Mouse (Mus musculus) kidney, embryonic 15.5 days (tissue): Measurements from ENCODE around the gene Atg7. TPM values are rescaled to one million over a fixed set of nuclear protein-coding genes. Genes with fewer than 3 reads are reported as not detected.

Experiments
- ATAC-seq: fragments of 200-750 bp; cut with Nextera tagmentation; replicated peaks from 2 replicates; pipeline ENCODE4 v1.8.0; 2017; ENCODE audit warnings: moderate TSS enrichment; ENCODE audit not compliant: low FRiP score
- H3K27ac ChIP-seq: fragments of 300-500 bp; sonication (generic); 2 replicates; pipeline ENCODE4 v1.5.1; 2015; ENCODE audit warnings: mild to moderate bottlenecking, inconsistent platforms
- H3K27me3 ChIP-seq: fragments of 300-500 bp; sonication (generic); 2 replicates; pipeline ENCODE4 v1.6.1; 2015; ENCODE audit warnings: inconsistent platforms
- H3K36me3 ChIP-seq: fragments of 300-500 bp; sonication (generic); 2 replicates; pipeline ENCODE4 v1.6.1; 2015; ENCODE audit warnings: inconsistent platforms
- H3K4me1 ChIP-seq: fragments of 300-500 bp; sonication (generic); 2 replicates; pipeline ENCODE4 v1.6.1; 2015; ENCODE audit warnings: inconsistent platforms
- H3K4me2 ChIP-seq: fragments of 300-500 bp; sonication (generic); 2 replicates; pipeline ENCODE4 v1.6.1; 2015; ENCODE audit warnings: moderate library complexity, mild to moderate bottlenecking, inconsistent platforms
- H3K4me3 ChIP-seq: fragments of 300-500 bp; sonication (generic); replicated peaks from 2 replicates; pipeline ENCODE4 v1.5.1; 2015; ENCODE audit warnings: mild to moderate bottlenecking, inconsistent platforms
- H3K9ac ChIP-seq: fragments of 300-500 bp; sonication (generic); 2 replicates; pipeline ENCODE4 v1.6.1; 2015; ENCODE audit warnings: mild to moderate bottlenecking, inconsistent platforms
- H3K9me3 ChIP-seq: fragments of 300-500 bp; sonication (generic); replicated peaks from 2 replicates; pipeline ENCODE4 v1.6.1; 2016; ENCODE audit warnings: inconsistent platforms
- WGBS: fragments of 180-500 bp; shearing (Covaris S2); methylation state at CpG from one replicate; pipeline ENCODE4 v1.1.7; 2015; ENCODE audit warnings: mixed read lengths; 5-methylcytosine and 5-hydroxymethylcytosine counted together
- polyA plus RNA-seq: library from polyadenylated mRNA; unstranded; fragments of >200 nt; fragmentation: Nextera tagmentation; extraction: Ambion mirVana; gene quantifications from 2 replicates; pipeline ENCODE4 v1.2.1, GENCODE M21; 2015

The Atg7 gene
- polyA plus RNA-seq, 1 experiment from 2014 or later, result 23.4 TPM

- H3K9me3 ChIP-seq, result no peaks in the 10 kb centered on the region
- 62% methylated on average over 5 of the region's 5 CpGs for WGBS
- no peaks in the 10 kb centered on the region for H3K27me3 ChIP-seq
- H3K4me1 ChIP-seq, result peaks cover 31% of the 10 kb centered on the region
- no peak overlapping the region for H3K4me3 ChIP-seq
- no peak overlapping the region for H3K9ac ChIP-seq
- no peak for ATAC-seq
- 0 out of 2 replicates have a peak overlapping the region, but pooled peaks have one; percentile 32 for H3K27ac ChIP-seq
- no peaks in the 10 kb centered on the region for H3K36me3 ChIP-seq
- no peak overlapping the region for H3K4me2 ChIP-seq
Observed at GRCm38 (mm10) chr6:114719100-114719499, 76.2 kb downstream of the Atg7 start.

GRCm38 (mm10) chr6:114719665-114720064 is 76.8 kb downstream of the Atg7 start:
- Histone ChIP-seq H3K4me3 (no peak overlapping the region), H3K9ac (no peak overlapping the region), H3K4me1 (peaks cover 33% of the 10 kb centered on the region), H3K4me2 (no peak overlapping the region), H3K27ac (no peak overlapping the region), H3K9me3 (no peaks in the 10 kb centered on the region), H3K27me3 (no peaks in the 10 kb centered on the region), H3K36me3 (no peaks in the 10 kb centered on the region)
- 61% methylated on average over 8 of the region's 8 CpGs for WGBS
- ATAC-seq, result no peak

GRCm38 (mm10) chr6:114722046-114722445 is 79.1 kb downstream of the Atg7 start:
- Histone ChIP-seq H3K27me3 (no peaks in the 10 kb centered on the region), H3K36me3 (no peaks in the 10 kb centered on the region), H3K4me2 (no peak overlapping the region), H3K4me1 (peaks cover 46% of the 10 kb centered on the region), H3K9ac (no peak overlapping the region), H3K9me3 (no peaks in the 10 kb centered on the region), H3K27ac (no peak overlapping the region), H3K4me3 (no peak overlapping the region)
- WGBS, result 91% methylated on average over 5 of the region's 5 CpGs
- ATAC-seq, result no peak

GRCm38 (mm10) chr6:114723925-114724324 is 81.0 kb downstream of the Atg7 start:
- WGBS, result 20% methylated on average over 9 of the region's 9 CpGs
- Histone ChIP-seq H3K27ac (peak overlapping the region; percentile 75; the same call in 1 of the 2 replicates), H3K27me3 (no peaks in the 10 kb centered on the region), H3K9me3 (no peaks in the 10 kb centered on the region), H3K4me3 (no peak overlapping the region), H3K36me3 (no peaks in the 10 kb centered on the region), H3K4me2 (no peak overlapping the region; the same call in 1 of the 2 replicates), H3K4me1 (peaks cover 43% of the 10 kb centered on the region), H3K9ac (no peak overlapping the region)
- ATAC-seq, result no peak

- H3K4me3 ChIP-seq, result no peak overlapping the region
- H3K9ac ChIP-seq, result no peak overlapping the region
- H3K4me1 ChIP-seq, result peaks cover 39% of the 10 kb centered on the region
- no peaks in the 10 kb centered on the region for H3K9me3 ChIP-seq
- H3K27ac ChIP-seq, result peak overlapping the region; percentile 75
- no peak overlapping the region; the same call in 1 of the 2 replicates for H3K4me2 ChIP-seq
- no peak for ATAC-seq
- WGBS, result 71% methylated on average over 7 of the region's 7 CpGs
- H3K27me3 ChIP-seq, result no peaks in the 10 kb centered on the region
- H3K36me3 ChIP-seq, result no peaks in the 10 kb centered on the region
Observed at GRCm38 (mm10) chr6:114724351-114724750, 81.5 kb downstream of the Atg7 start.

GRCm38 (mm10) chr6:114725147-114725575 is 82.3 kb downstream of the Atg7 start:
- Histone ChIP-seq H3K27ac (peak overlapping the region; percentile 75), H3K27me3 (no peaks in the 10 kb centered on the region), H3K9ac (no peak overlapping the region), H3K4me1 (peaks cover 33% of the 10 kb centered on the region), H3K36me3 (no peaks in the 10 kb centered on the region), H3K4me2 (peak overlapping the region; percentile 9; the same call in 1 of the 2 replicates), H3K9me3 (no peaks in the 10 kb centered on the region), H3K4me3 (no peak overlapping the region)
- WGBS, result 15% methylated on average over 8 of the region's 8 CpGs
- ATAC-seq, result peak; percentile 72

- H3K9me3 ChIP-seq, result no peaks in the 10 kb centered on the region
- H3K36me3 ChIP-seq, result no peaks in the 10 kb centered on the region
- peaks cover 33% of the 10 kb centered on the region for H3K4me1 ChIP-seq
- 59% methylated on average over 11 of the region's 11 CpGs for WGBS
- no peak overlapping the region for H3K4me2 ChIP-seq
- no peak overlapping the region for H3K4me3 ChIP-seq
- H3K27me3 ChIP-seq, result no peaks in the 10 kb centered on the region
- H3K9ac ChIP-seq, result no peak overlapping the region
- no peak overlapping the region for H3K27ac ChIP-seq
- ATAC-seq, result no peak
Observed at GRCm38 (mm10) chr6:114726681-114727080, 83.8 kb downstream of the Atg7 start.

- Histone ChIP-seq H3K4me3 (no peak overlapping the region), H3K4me1 (peaks cover 3% of the 10 kb centered on the region; the same call in 1 of the 2 replicates), H3K9ac (no peak overlapping the region), H3K4me2 (no peak overlapping the region), H3K27me3 (peaks cover 9% of the 10 kb centered on the region), H3K9me3 (no peaks in the 10 kb centered on the region), H3K27ac (no peak overlapping the region), H3K36me3 (peaks cover 4% of the 10 kb centered on the region; the same call in 1 of the 2 replicates)
- no peak for ATAC-seq
- 79% methylated on average over 5 of the region's 5 CpGs for WGBS
Observed at GRCm38 (mm10) chr6:114733156-114733555, 90.3 kb downstream of the Atg7 start.

GRCm38 (mm10) chr6:114733681-114734080 is 90.8 kb downstream of the Atg7 start:
- no peak for ATAC-seq
- peaks cover 8% of the 10 kb centered on the region for H3K4me1 ChIP-seq
- H3K4me2 ChIP-seq, result no peak overlapping the region
- peaks cover 9% of the 10 kb centered on the region for H3K27me3 ChIP-seq
- H3K27ac ChIP-seq, result no peak overlapping the region
- H3K9me3 ChIP-seq, result no peaks in the 10 kb centered on the region
- no peak overlapping the region for H3K9ac ChIP-seq
- no peak overlapping the region for H3K4me3 ChIP-seq
- H3K36me3 ChIP-seq, result peaks cover 4% of the 10 kb centered on the region; the same call in 1 of the 2 replicates
- WGBS, result 81% methylated on average over 3 of the region's 3 CpGs

GRCm38 (mm10) chr6:114735054-114735453 is 92.2 kb downstream of the Atg7 start:
- WGBS, result 74% methylated on average over 3 of the region's 3 CpGs
- peaks cover 4% of the 10 kb centered on the region; the same call in 1 of the 2 replicates for H3K36me3 ChIP-seq
- H3K9me3 ChIP-seq, result no peaks in the 10 kb centered on the region
- H3K9ac ChIP-seq, result no peak overlapping the region
- no peak overlapping the region for H3K4me2 ChIP-seq
- H3K27ac ChIP-seq, result no peak overlapping the region
- ATAC-seq, result no peak
- H3K27me3 ChIP-seq, result peaks cover 9% of the 10 kb centered on the region
- peaks cover 9% of the 10 kb centered on the region for H3K4me1 ChIP-seq
- H3K4me3 ChIP-seq, result no peak overlapping the region

GRCm38 (mm10) chr6:114736355-114736754 is 93.5 kb downstream of the Atg7 start:
- 72% methylated on average over 9 of the region's 9 CpGs for WGBS
- Histone ChIP-seq H3K27me3 (peaks cover 9% of the 10 kb centered on the region), H3K4me3 (no peak overlapping the region), H3K4me1 (peaks cover 9% of the 10 kb centered on the region), H3K4me2 (no peak overlapping the region), H3K36me3 (peaks cover 4% of the 10 kb centered on the region; the same call in 1 of the 2 replicates), H3K27ac (no peak overlapping the region), H3K9me3 (no peaks in the 10 kb centered on the region), H3K9ac (no peak overlapping the region)
- ATAC-seq, result no peak

- Histone ChIP-seq H3K9ac (no peak overlapping the region), H3K4me3 (no peak overlapping the region), H3K27me3 (peaks cover 9% of the 10 kb centered on the region), H3K4me2 (no peak overlapping the region), H3K27ac (no peak overlapping the region), H3K9me3 (no peaks in the 10 kb centered on the region), H3K4me1 (peaks cover 9% of the 10 kb centered on the region), H3K36me3 (peaks cover 4% of the 10 kb centered on the region; the same call in 1 of the 2 replicates)
- 84% methylated on average over 11 of the region's 11 CpGs for WGBS
- ATAC-seq, result no peak
Observed at GRCm38 (mm10) chr6:114737181-114737580, 94.3 kb downstream of the Atg7 start.
